Mouse (Mus musculus) stomach, embryonic 16.5 days (tissue): ENCODE data around the gene Fxn. TPM values are rescaled to one million over a fixed set of nuclear protein-coding genes. Genes with fewer than 3 reads are reported as not detected.

Experiments used
- ATAC-seq: fragments of 200-750 bp; cut with Nextera tagmentation; 2 replicates; pipeline ENCODE4 v1.8.0; 2017; ENCODE audit warnings: moderate number of reproducible peaks, moderate TSS enrichment; ENCODE audit not compliant: insufficient read depth, low FRiP score
- H3K27ac ChIP-seq: fragments of 300-500 bp; sonication (generic); 2 replicates; pipeline ENCODE4 v1.5.1; 2014; ENCODE audit warnings: low read length
- H3K27me3 ChIP-seq: fragments of 300-500 bp; sonication (generic); 2 replicates; pipeline ENCODE4 v1.6.1; 2014; ENCODE audit warnings: low read length, control low read depth, mixed read lengths; ENCODE audit not compliant: control insufficient read depth, insufficient read depth
- H3K36me3 ChIP-seq: fragments of 300-500 bp; sonication (generic); 2 replicates; pipeline ENCODE4 v1.6.1; 2014; ENCODE audit warnings: low read length; ENCODE audit not compliant: control insufficient read depth, insufficient read depth
- H3K4me1 ChIP-seq: fragments of 300-500 bp; sonication (generic); 2 replicates; pipeline ENCODE4 v1.6.1; 2014; ENCODE audit warnings: low read length, control low read depth, mixed read lengths; ENCODE audit not compliant: control insufficient read depth, insufficient read depth
- H3K4me2 ChIP-seq: fragments of 300-500 bp; sonication (generic); 2 replicates; pipeline ENCODE4 v1.6.1; 2014; ENCODE audit warnings: low read depth, low read length, mixed read lengths
- H3K4me3 ChIP-seq: fragments of 300-500 bp; sonication (generic); replicated peaks from 2 replicates; pipeline ENCODE4 v1.5.1; 2014; ENCODE audit warnings: mild to moderate bottlenecking, low read length
- H3K9ac ChIP-seq: fragments of 300-500 bp; sonication (generic); 2 replicates; pipeline ENCODE4 v1.6.1; 2014; ENCODE audit warnings: low read length
- H3K9me3 ChIP-seq: fragments of 300-500 bp; sonication (generic); replicated peaks from 2 replicates; pipeline ENCODE4 v1.6.1; 2016; ENCODE audit warnings: low read length, control low read depth; ENCODE audit not compliant: control insufficient read depth
- WGBS: fragments of 180-500 bp; shearing (Covaris S2); extraction: QIAGEN DNeasy Blood & Tissue Kit; methylation state at CpG from one replicate; pipeline ENCODE4 v1.1.7; 2014; 5-methylcytosine and 5-hydroxymethylcytosine counted together
- polyA plus RNA-seq: library from polyadenylated mRNA; unstranded; fragments of >200 nt; fragmentation: Nextera tagmentation; extraction: Ambion mirVana; gene quantifications from 2 replicates; pipeline ENCODE4 v1.2.1, GENCODE M21; 2015

Fxn gene
- polyA plus RNA-seq, 1 experiment from 2014 or later, result 40.2 TPM

DNA sequence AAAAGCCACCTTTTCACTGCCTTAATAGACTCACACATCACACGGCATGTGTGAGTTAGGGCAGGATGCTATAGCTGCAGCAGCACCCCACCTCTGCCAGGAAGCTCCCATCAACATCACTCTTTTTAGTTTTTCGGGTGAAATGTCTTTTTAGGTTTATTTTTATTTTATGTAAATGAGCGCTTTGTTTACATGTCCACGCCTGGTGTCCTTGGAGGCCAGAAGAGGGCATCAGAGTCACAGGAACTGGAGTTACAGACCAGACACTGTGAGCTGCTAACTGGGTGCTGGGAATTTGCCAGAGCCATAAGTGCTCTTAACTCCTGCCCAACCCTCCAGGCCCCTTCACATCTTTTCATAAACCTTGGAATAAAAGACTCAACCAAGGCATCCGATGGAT lies 25.9 kb upstream of the Fxn start:
- H3K4me1 ChIP-seq, result peaks cover 6% of the 10 kb centered on the region; the same call in 1 of the 2 replicates
- 86% methylated on average over 5 of the region's 5 CpGs for WGBS
- no peak overlapping the region for H3K27ac ChIP-seq
- no peak for ATAC-seq
- no peak overlapping the region for H3K4me2 ChIP-seq
- no peaks in the 10 kb centered on the region for H3K27me3 ChIP-seq
- H3K36me3 ChIP-seq, result no peaks in the 10 kb centered on the region
- H3K9me3 ChIP-seq, result no peaks in the 10 kb centered on the region
- H3K9ac ChIP-seq, result no peak overlapping the region
- H3K4me3 ChIP-seq, result no peak overlapping the region

DNA sequence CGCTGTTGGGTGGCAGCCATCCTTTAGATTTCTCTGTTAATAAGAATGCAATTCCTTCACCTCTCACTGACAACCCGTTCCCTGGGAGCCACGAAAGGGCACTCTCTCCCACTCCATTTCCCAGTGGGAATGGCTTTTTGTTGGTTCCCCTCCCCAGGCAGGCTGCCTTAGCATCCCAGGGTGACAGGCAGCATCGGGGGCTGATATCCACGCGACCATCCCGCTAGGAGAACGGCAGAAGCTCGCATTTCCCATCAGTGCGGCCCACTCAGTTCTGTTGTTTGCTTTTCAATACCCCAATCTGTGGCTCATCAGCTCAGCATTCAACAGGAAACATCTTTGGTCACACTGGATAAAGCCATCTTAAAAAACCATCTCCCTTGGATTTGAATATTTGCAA lies 21.8 kb upstream of the Fxn start:
- ATAC-seq, result no peak
- H3K27me3 ChIP-seq, result no peaks in the 10 kb centered on the region
- H3K36me3 ChIP-seq, result no peaks in the 10 kb centered on the region
- no peaks in the 10 kb centered on the region for H3K9me3 ChIP-seq
- 60% methylated on average over 10 of the region's 10 CpGs for WGBS
- no peak overlapping the region for H3K4me2 ChIP-seq
- H3K4me3 ChIP-seq, result no peak overlapping the region
- no peak overlapping the region for H3K9ac ChIP-seq
- H3K4me1 ChIP-seq, result peaks cover 5% of the 10 kb centered on the region; the same call in 1 of the 2 replicates
- no peak overlapping the region for H3K27ac ChIP-seq

DNA sequence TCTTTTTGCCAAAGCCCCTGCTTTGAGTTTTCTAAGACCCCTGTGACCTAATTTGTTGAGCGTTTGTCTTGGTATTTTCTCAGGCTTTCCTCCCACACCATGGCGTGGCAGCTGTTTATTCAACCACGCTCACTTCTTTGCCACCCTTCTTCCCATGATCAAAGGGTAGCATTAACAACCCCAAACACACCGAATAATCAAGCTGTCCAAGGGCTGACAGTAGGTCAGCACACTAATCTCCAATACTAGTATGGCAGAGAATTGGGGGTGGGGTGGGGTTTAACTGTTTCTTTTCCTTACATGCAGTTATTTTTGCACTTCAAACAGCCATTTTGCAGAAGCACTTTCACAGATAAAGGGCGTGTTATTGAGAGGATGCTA lies 21.4 kb upstream of the Fxn start:
- WGBS, result 29% methylated on average over 5 of the region's 5 CpGs
- Histone ChIP-seq H3K4me3 (no peak overlapping the region), H3K4me2 (no peak overlapping the region), H3K4me1 (peaks cover 5% of the 10 kb centered on the region; the same call in 1 of the 2 replicates), H3K27ac (no peak overlapping the region), H3K27me3 (no peaks in the 10 kb centered on the region), H3K9ac (no peak overlapping the region), H3K9me3 (no peaks in the 10 kb centered on the region), H3K36me3 (no peaks in the 10 kb centered on the region)
- no peak for ATAC-seq

DNA sequence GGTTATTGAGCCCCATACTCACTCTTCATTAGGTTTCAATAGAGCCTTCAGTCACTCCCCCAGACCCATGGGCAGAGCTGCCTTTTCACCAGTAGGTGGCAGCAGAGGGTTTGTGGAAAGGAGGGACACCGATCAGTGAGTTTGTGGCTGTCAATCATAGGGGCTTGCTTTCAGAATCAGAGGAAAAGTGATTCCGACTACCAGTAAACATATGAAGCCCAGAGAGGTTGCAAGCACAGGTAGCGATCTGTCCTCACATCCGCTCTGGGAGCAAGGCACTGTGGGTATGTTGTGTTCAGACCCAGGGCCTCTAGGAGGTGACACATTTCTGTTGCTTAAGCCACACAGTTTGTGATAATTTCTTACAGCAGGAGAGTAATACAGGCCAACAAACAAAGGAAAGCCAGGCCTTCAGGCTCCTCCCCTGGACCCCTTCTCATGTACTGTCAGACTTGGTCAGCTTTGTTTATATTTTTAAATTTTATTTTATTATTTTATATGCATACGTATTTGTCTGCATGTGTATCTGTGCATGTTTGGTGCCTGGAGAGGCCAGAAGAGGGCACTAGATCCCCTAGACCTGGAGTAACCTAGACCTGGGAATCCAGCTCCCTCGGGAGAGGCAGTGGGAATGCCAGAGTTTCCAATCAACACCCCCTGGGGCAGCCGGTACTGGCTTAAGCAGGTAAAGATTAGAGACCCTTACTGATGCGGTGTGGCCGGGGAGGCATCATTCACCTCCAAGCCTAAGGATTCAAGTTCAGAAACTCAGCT lies 20.8 kb upstream of the Fxn start:
- ATAC-seq, result peak; percentile 83
- Histone ChIP-seq H3K4me1 (peaks cover 5% of the 10 kb centered on the region; the same call in 1 of the 2 replicates), H3K36me3 (no peaks in the 10 kb centered on the region), H3K9me3 (no peaks in the 10 kb centered on the region), H3K4me2 (peak overlapping the region; percentile 50), H3K27ac (no peak overlapping the region), H3K27me3 (no peaks in the 10 kb centered on the region), H3K9ac (peak overlapping the region; percentile 61), H3K4me3 (peak overlapping the region; percentile 39)
- 9% methylated on average over 9 of the region's 9 CpGs for WGBS

DNA sequence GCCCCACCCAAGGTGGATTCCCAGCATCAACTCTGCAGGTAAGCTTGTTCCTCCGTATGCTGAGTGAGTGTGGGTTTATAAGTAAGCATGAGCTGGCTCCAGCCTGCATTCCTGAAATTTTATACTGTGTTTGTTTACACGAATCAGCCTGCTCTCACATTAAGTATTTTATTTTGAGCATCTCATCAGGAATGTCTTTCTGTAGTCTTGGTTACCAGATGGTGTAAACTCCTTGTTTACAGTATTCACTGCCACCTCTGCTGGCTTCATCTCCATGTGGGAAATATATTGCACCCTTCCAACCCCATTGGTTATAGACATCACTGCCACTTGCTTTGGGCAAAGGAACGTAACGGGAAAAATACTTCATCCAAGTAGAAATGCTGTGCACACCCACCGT lies 13.1 kb upstream of the Fxn start:
- ATAC-seq, result no peak
- H3K27me3 ChIP-seq, result no peaks in the 10 kb centered on the region

DNA sequence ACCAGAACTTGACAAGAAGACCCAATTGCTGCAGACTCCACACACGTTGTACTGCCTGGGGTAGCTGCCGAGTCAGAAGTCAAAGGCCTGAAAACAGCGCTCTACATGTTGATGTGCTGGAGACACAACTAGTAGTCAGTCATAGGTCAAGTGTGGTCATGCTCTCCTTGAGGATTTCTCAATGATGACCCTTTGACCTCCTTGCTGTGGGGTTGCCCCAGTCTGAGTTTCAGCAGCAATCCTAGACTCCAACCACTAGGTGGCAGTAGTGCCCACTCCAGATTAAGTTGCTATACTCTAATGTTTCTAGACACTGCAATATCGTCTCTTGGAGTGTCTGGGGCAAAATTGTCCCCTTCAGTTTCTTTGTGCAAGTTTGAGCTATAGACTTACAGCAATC lies 3.8 kb upstream of the Fxn start:
- WGBS, result 51% methylated on average over 4 of the region's 4 CpGs
- H3K9me3 ChIP-seq, result no peaks in the 10 kb centered on the region
- ATAC-seq, result no peak
- no peak overlapping the region for H3K9ac ChIP-seq
- H3K27me3 ChIP-seq, result no peaks in the 10 kb centered on the region
- H3K27ac ChIP-seq, result no peak overlapping the region
- 0 out of 2 replicates have a peak, but pooled peaks cover 4% of the 10 kb centered on the region for H3K4me1 ChIP-seq
- H3K36me3 ChIP-seq, result no peaks in the 10 kb centered on the region
- H3K4me3 ChIP-seq, result no peak overlapping the region
- no peak overlapping the region for H3K4me2 ChIP-seq

More for the DNA sequence above, 13.1 kb upstream of the Fxn start:
- Histone ChIP-seq H3K27ac (no peak overlapping the region), H3K4me3 (no peak overlapping the region), H3K4me1 (no peaks in the 10 kb centered on the region), H3K9me3 (no peaks in the 10 kb centered on the region), H3K4me2 (no peak overlapping the region), H3K36me3 (no peaks in the 10 kb centered on the region), H3K9ac (no peak overlapping the region)
- WGBS, result 54% methylated on average over 5 of the region's 5 CpGs

DNA sequence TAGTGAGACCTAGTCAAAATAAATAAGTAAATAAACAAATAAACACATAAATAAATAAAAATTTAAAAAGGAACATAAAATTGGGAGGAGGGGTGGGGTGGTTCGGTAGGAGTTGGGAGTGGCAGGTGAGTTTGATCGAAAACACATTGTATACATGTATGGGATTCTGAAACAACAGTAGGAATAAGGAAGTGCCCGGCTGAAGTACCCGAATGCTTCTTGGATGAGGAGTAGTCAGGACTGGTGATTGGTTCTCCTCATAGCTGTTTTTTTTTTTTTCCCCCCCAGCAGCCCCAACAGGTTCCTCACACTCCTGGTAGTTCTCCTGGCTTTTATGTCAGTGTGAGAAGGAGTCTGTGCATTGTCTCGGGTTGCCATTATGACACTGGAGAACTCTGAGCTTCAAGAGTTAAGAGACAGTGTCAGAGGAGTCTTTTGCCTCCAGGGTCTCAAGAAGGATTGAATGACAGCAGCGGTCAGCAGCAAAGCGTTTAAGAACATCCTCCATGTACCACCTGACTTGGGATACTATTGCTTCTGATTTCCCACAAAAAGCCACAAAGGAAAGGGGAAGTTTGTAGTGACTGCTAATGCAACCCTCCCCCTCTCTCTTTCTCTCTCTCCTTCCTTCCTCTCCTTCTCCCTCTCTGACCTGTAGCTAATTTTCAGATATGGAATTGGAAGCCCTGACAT lies 1.0 kb upstream of the Fxn start:
- peaks cover 8% of the 10 kb centered on the region; the same call in 1 of the 2 replicates for H3K4me1 ChIP-seq

DNA sequence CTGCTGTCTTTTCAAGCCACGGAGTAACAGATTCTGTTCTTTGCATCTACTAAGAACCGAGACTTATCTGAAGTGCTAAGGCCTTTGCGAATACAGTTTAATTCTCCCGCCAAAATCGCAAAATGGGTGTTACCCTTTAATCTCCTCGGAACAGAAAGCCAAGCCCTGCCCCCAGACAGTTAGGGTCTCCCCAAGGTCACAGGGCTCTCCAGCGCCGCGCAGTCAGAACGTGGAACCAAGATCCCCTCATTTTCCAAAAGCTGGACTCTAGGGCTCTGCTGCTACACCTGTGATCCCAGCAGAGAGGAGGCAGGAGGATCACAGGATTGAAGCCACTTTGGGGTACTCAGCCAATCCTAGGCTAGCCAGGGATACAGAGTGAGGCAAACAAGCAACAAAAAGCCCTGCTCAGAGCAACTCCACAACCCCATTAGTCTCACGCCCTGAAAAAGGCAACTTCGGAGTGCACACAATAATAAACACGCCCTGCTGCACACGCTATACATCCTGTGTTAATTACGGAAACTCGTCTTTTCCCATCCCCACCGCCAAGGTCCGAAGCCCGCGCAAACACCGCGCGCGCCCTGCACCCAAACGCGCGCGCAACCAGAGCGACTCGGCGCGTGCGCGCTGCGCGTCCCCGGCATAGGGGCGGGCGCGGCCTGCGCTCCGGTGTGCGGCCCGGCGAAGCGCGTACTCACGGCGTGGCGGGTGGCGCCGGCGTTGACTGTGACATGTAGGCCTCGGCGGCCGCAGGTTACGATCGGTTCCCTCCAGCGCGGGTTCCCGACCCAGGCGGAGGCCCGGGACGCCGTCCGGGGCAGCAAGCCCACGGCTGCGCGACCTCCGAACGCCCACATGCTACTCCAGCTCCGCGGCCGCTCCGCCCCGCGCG lies 452 bp downstream of the Fxn start:
- Histone ChIP-seq H3K4me2 (peak overlapping the region; percentile 74), H3K4me1 (peaks cover 8% of the 10 kb centered on the region; the same call in 1 of the 2 replicates), H3K27ac (peak overlapping the region; percentile 83), H3K4me3 (peak overlapping the region; percentile 63), H3K36me3 (no peaks in the 10 kb centered on the region), H3K9me3 (no peaks in the 10 kb centered on the region), H3K27me3 (no peaks in the 10 kb centered on the region), H3K9ac (peak overlapping the region; percentile 87)
- under 1% methylated on average over 71 of the region's 78 CpGs for WGBS
- peak; percentile 84 for ATAC-seq

More for the DNA sequence above, 1.0 kb upstream of the Fxn start:
- no peaks in the 10 kb centered on the region for H3K9me3 ChIP-seq
- no peak for ATAC-seq
- no peaks in the 10 kb centered on the region for H3K27me3 ChIP-seq
- no peak overlapping the region for H3K27ac ChIP-seq
- H3K4me2 ChIP-seq, result peak overlapping the region; percentile 74
- H3K9ac ChIP-seq, result no peak overlapping the region
- peak overlapping the region; percentile 63; the same call in 1 of the 2 replicates for H3K4me3 ChIP-seq
- 60% methylated on average over 7 of the region's 7 CpGs for WGBS
- no peaks in the 10 kb centered on the region for H3K36me3 ChIP-seq
